ENCODE assay signal across 8 mouse cellular contexts in genomic region chr7:127841340-127842000, GRCm38 (mm10). TPM values are rescaled to one million over a fixed set of nuclear protein-coding genes. Genes with fewer than 3 reads are reported as not detected.
DNase-seq lines count a peak whose midpoint lies in the region; ATAC-seq and TF ChIP-seq lines count a peak whose summit lies in the region.

No protein-coding gene starts in this region.

- H3K9me3 ChIP-seq in MEL (replicated peaks; ENCODE audit: insufficient read depth, low read length): no peaks in the 10 kb centered on the region
- H3K9me3 ChIP-seq in lung, embryonic 16.5 days (ENCODE audit: control insufficient read depth, low read length): no peaks in the 10 kb centered on the region

- H3K4me3 ChIP-seq in MEL (ENCODE audit: control insufficient read depth in 1 of 2, insufficient read depth in 1 of 2, low read depth in 2 of 2, low read length in 2 of 2): peak overlapping the region; percentile 78 to 92
- peak overlapping the region; percentile 91 for H3K4me3 ChIP-seq in cerebellum, adult 2 months (replicated peaks; ENCODE audit: insufficient read depth, low read depth, low read length)
- H3K4me3 ChIP-seq in lung, embryonic 16.5 days (ENCODE audit: low read length): peak overlapping the region; percentile 74

- H3K27me3 ChIP-seq in MEL (ENCODE audit: control insufficient read depth in 1 of 2, insufficient read depth in 2 of 2, low read length in 2 of 2): no peaks in the 10 kb centered on the region
- H3K27me3 ChIP-seq in cerebellum, adult 2 months (ENCODE audit: control insufficient read depth, insufficient read depth, low read length): no peaks in the 10 kb centered on the region
- H3K27me3 ChIP-seq in lung, embryonic 16.5 days (ENCODE audit: control insufficient read depth, insufficient read depth, low read depth, low read length): no peaks in the 10 kb centered on the region

- WGBS in cerebellum, adult 2 months: 2% methylated on average over 46 of the region's 46 CpGs
- WGBS in lung, embryonic 16.5 days: under 1% methylated on average over 46 of the region's 46 CpGs

- H3K4me1 ChIP-seq in MEL (ENCODE audit: control insufficient read depth in 1 of 2, insufficient read depth in 2 of 2, low read length in 2 of 2): 0 out of 4 replicates have a peak, but pooled peaks cover 0 to 10% of the 10 kb centered on the region in 2 experiments
- peaks cover 12% of the 10 kb centered on the region; the same call in 1 of the 2 replicates for H3K4me1 ChIP-seq in cerebellum, adult 2 months (ENCODE audit: control insufficient read depth, insufficient read depth, low read length)
- H3K4me1 ChIP-seq in lung, embryonic 16.5 days (replicated peaks; ENCODE audit: control insufficient read depth, insufficient read depth, low read length): peaks cover 11% of the 10 kb centered on the region

- TF ChIP-seq CTCF in MEL (IDR thresholded peaks at IDR 0.05 in 2 of 3, conservative IDR thresholded peaks at IDR 0.05 in 1 of 3; ENCODE audit: control insufficient read depth in 1 of 3, insufficient read depth in 1 of 3, low read depth in 2 of 3, low read length in 3 of 3, poor library complexity in 1 of 3, severe bottlenecking in 1 of 3): 0 out of 6 replicates have a peak, but pooled peaks of 1 of the 3 experiments have one; percentile 1
- no peak for TF ChIP-seq CTCF in cerebellum, adult 2 months (IDR thresholded peaks at IDR 0.05; ENCODE audit: borderline replicate concordance, insufficient read depth, low read depth, low read length)

- peak in 1 of 2 experiments; percentile 80; a peak in 3 of 4 replicates for TF ChIP-seq POLR2A in MEL (IDR thresholded peaks at IDR 0.05; ENCODE audit: control insufficient read depth in 1 of 2, insufficient read depth in 1 of 2, low read depth in 1 of 2, low read length in 2 of 2, poor library complexity in 1 of 2)
- peak; percentile 63; the same call in 1 of the 2 replicates for TF ChIP-seq POLR2A in cerebellum, adult 2 months (IDR thresholded peaks at IDR 0.05; ENCODE audit: borderline replicate concordance, insufficient read depth, low read length)

- peak in 1 of 2 experiments; percentile 62; a peak in 2 of 4 replicates for TF ChIP-seq EP300 in MEL (IDR thresholded peaks at IDR 0.05; ENCODE audit: low read depth in 1 of 2, low read length in 2 of 2)

- peak overlapping the region; percentile 99 for H3K9ac ChIP-seq in MEL (ENCODE audit: control insufficient read depth, low read depth, low read length, poor library complexity, severe bottlenecking)
- peak overlapping the region; percentile 80 for H3K9ac ChIP-seq in lung, embryonic 16.5 days (ENCODE audit: low read length)

- H3K4me2 ChIP-seq in lung, embryonic 16.5 days (ENCODE audit: low read depth, low read length): peak overlapping the region; percentile 80

- DNase-seq in MEL (ENCODE audit: low read depth, low spot score): peak; percentile 98
- DNase-seq in cerebellum, adult 2 months: peak; percentile 94 to 95
- peak; percentile 86 for DNase-seq in forelimb bud, embryonic 11.5 days (ENCODE audit: low read depth, low spot score)
- peak; percentile 91 for DNase-seq in layer of hippocampus, adult 9-10 months (ENCODE audit: low spot score)
- peak; percentile 75 for DNase-seq in ovary, postnatal 10 days (ENCODE audit: low spot score)
- DNase-seq in thymus, postnatal 10 days (ENCODE audit: low spot score in 2 of 2): peak; percentile 87

- peaks cover 7% of the 10 kb centered on the region; the same call in 1 of the 2 replicates for H3K79me2 ChIP-seq in MEL (ENCODE audit: control insufficient read depth, insufficient read depth, low read length, poor library complexity)

- H3K27ac ChIP-seq in MEL (ENCODE audit: control insufficient read depth, low read depth, low read length): peak overlapping the region; percentile 98
- H3K27ac ChIP-seq in cerebellum, adult 2 months (ENCODE audit: insufficient read depth, low read length): peak overlapping the region; percentile 97
- peak overlapping the region; percentile 84 for H3K27ac ChIP-seq in lung, embryonic 16.5 days (ENCODE audit: low read length)

- TF ChIP-seq RAD21 in MEL (IDR thresholded peaks at IDR 0.05; ENCODE audit: low read depth, low read length): no peak

- peaks cover 0 to 7% of the 10 kb centered on the region in 2 experiments; a peak in 1 of 4 replicates for H3K36me3 ChIP-seq in MEL (ENCODE audit: control insufficient read depth in 1 of 2, insufficient read depth in 2 of 2, low read length in 2 of 2)
- peaks cover 17% of the 10 kb centered on the region; the same call in 1 of the 2 replicates for H3K36me3 ChIP-seq in lung, embryonic 16.5 days (ENCODE audit: control insufficient read depth, insufficient read depth, low read length)

- peak; percentile 80 to 84 for ATAC-seq in hematopoietic stem cell, adult 5-6 weeks (replicated peaks in 1 of 2; ENCODE audit: insufficient read depth in 1 of 2, low FRiP score in 2 of 2, low TSS enrichment in 1 of 2, low read depth in 1 of 2, poor library complexity in 2 of 2, severe bottlenecking in 2 of 2)
- peak; percentile 95 for ATAC-seq in lung, embryonic 16.5 days (ENCODE audit: low read depth)

TF ChIP-seq in MEL, 35 proteins besides CTCF, POLR2A, EP300 and RAD21 (continues in another document):
- TF ChIP-seq HCFC1 (IDR thresholded peaks at IDR 0.05; ENCODE audit: low read depth, low read length) (peak; percentile 79), GATA1 (IDR thresholded peaks at IDR 0.05; ENCODE audit: low read depth, low read length) (no peak), ETS1 (IDR thresholded peaks at IDR 0.05; ENCODE audit: low read depth, low read length) (peak; percentile 87), MAX (IDR thresholded peaks at IDR 0.05; ENCODE audit: low read length) (peak; percentile 99), USF2 (IDR thresholded peaks at IDR 0.05; ENCODE audit: borderline replicate concordance in 1 of 2, insufficient read depth in 1 of 2, low read depth in 1 of 2, low read length in 2 of 2) (peak; percentile 71 to 93; a peak in 3 of 4 replicates), UBTF (IDR thresholded peaks at IDR 0.05; ENCODE audit: borderline replicate concordance, insufficient read depth, low read depth, low read length) (no peak), ZKSCAN1 (IDR thresholded peaks at IDR 0.05; ENCODE audit: low read depth, low read length) (no peak), NELFE (IDR thresholded peaks at IDR 0.05; ENCODE audit: low read depth, low read length) (peak; percentile 65), NRF1 (IDR thresholded peaks at IDR 0.05; ENCODE audit: insufficient read depth, low read depth, low read length, poor library complexity, severe bottlenecking) (peak; percentile 92), SIN3A (IDR thresholded peaks at IDR 0.05; ENCODE audit: low read length) (peak; percentile 62), E2F4 (IDR thresholded peaks at IDR 0.05; ENCODE audit: borderline replicate concordance, low read depth, low read length) (no peak; the same call in 1 of the 2 replicates), SMC3 (IDR thresholded peaks at IDR 0.05; ENCODE audit: low read depth, low read length) (no peak), JUND (IDR thresholded peaks at IDR 0.05; ENCODE audit: low read depth, low read length) (no peak), CHD1 (IDR thresholded peaks at IDR 0.05; ENCODE audit: low read depth, low read length) (0 out of 2 replicates have a peak, but pooled peaks have one; percentile 83), TAL1 (IDR thresholded peaks at IDR 0.05; ENCODE audit: low read length) (peak; percentile 59; the same call in 1 of the 2 replicates), GABPA (IDR thresholded peaks at IDR 0.05; ENCODE audit: low read depth, low read length) (no peak), POLR2AphosphoS2 (IDR thresholded peaks at IDR 0.05; ENCODE audit: low read length) (peak; percentile 49; the same call in 1 of the 2 replicates), MYB (IDR thresholded peaks at IDR 0.05; ENCODE audit: low read depth, low read length) (no peak)

RNA-seq across cellular contexts. Expression of gene Stx1b, which starts 17.1 kb away (rescaled TPM):
- total RNA-seq in MEL (2012; rRNA removed): 0.03 and 0.15 TPM in 2 replicates
- polyA plus RNA-seq in MEL (2012; ENCODE audit: insufficient read depth in 1 of 2, insufficient read length in 2 of 2, low read depth in 1 of 2, low replicate concordance in 2 of 2, missing spikeins in 1 of 2): under 1 TPM in 1 of 2 experiments, not detected in 1; 0.56 TPM
- 452 and 453 TPM in 2 replicates for polyA plus RNA-seq in cerebellum, adult 2 months (2012; rRNA removed)
- 0.40 and 1.6 TPM in 2 replicates for total RNA-seq in hematopoietic stem cell, adult 5-6 weeks (2017)
- polyA plus RNA-seq in lung, embryonic 16.5 days (2015; fragmentation: Nextera tagmentation; extraction: Ambion mirVana): 1.1 and 1.3 TPM in 2 replicates

RNA-seq across cellular contexts. Expression of gene Stx4a, which starts 17.4 kb away (rescaled TPM):
- 44.4 and 47.8 TPM in 2 replicates for total RNA-seq in MEL (2012; rRNA removed)
- polyA plus RNA-seq in MEL (2012; ENCODE audit: insufficient read depth in 1 of 2, insufficient read length in 2 of 2, low read depth in 1 of 2, low replicate concordance in 2 of 2, missing spikeins in 1 of 2): 100 to 1,000 TPM in 1 of 2 experiments, not detected in 1; 121 TPM
- 127 and 153 TPM in 2 replicates for polyA plus RNA-seq in cerebellum, adult 2 months (2012; rRNA removed)
- total RNA-seq in hematopoietic stem cell, adult 5-6 weeks (2017): 47.1 and 82.4 TPM in 2 replicates
- 44.5 and 45.1 TPM in 2 replicates for polyA plus RNA-seq in lung, embryonic 16.5 days (2015; fragmentation: Nextera tagmentation; extraction: Ambion mirVana)

RNA-seq across cellular contexts. Expression of gene Zfp646, which starts 34.6 kb away (rescaled TPM):
- total RNA-seq in MEL (2012; rRNA removed): 30.1 and 35.8 TPM in 2 replicates
- 10 to 100 TPM in 1 of 2 experiments, not detected in 1; 38.2 TPM for polyA plus RNA-seq in MEL (2012; ENCODE audit: insufficient read depth in 1 of 2, insufficient read length in 2 of 2, low read depth in 1 of 2, low replicate concordance in 2 of 2, missing spikeins in 1 of 2)
- polyA plus RNA-seq in cerebellum, adult 2 months (2012; rRNA removed): 17.8 and 18.8 TPM in 2 replicates
- total RNA-seq in hematopoietic stem cell, adult 5-6 weeks (2017): 44.5 and 50.2 TPM in 2 replicates
- polyA plus RNA-seq in lung, embryonic 16.5 days (2015; fragmentation: Nextera tagmentation; extraction: Ambion mirVana): 11.2 and 11.3 TPM in 2 replicates

RNA-seq across cellular contexts. Expression of gene Zfp668, which starts 35.2 kb away (rescaled TPM):
- 7.7 and 9.1 TPM in 2 replicates for total RNA-seq in MEL (2012; rRNA removed)
- 10 to 100 TPM in 1 of 2 experiments, not detected in 1; 15.6 TPM for polyA plus RNA-seq in MEL (2012; ENCODE audit: insufficient read depth in 1 of 2, insufficient read length in 2 of 2, low read depth in 1 of 2, low replicate concordance in 2 of 2, missing spikeins in 1 of 2)
- 10.9 TPM in 2 replicates for polyA plus RNA-seq in cerebellum, adult 2 months (2012; rRNA removed)
- total RNA-seq in hematopoietic stem cell, adult 5-6 weeks (2017): 5.4 and 7.0 TPM in 2 replicates
- 15.0 and 17.5 TPM in 2 replicates for polyA plus RNA-seq in lung, embryonic 16.5 days (2015; fragmentation: Nextera tagmentation; extraction: Ambion mirVana)

RNA-seq across cellular contexts. Expression of gene Hsd3b7, which starts 41.1 kb away (rescaled TPM):
- 0.59 and 1.4 TPM in 2 replicates for total RNA-seq in MEL (2012; rRNA removed)
- polyA plus RNA-seq in MEL (2012; ENCODE audit: insufficient read depth in 1 of 2, insufficient read length in 2 of 2, low read depth in 1 of 2, low replicate concordance in 2 of 2, missing spikeins in 1 of 2): under 1 TPM in 1 of 2 experiments, not detected in 1; 0.75 TPM
- polyA plus RNA-seq in cerebellum, adult 2 months (2012; rRNA removed): 30.4 and 39.6 TPM in 2 replicates
- total RNA-seq in hematopoietic stem cell, adult 5-6 weeks (2017): 30.2 and 35.6 TPM in 2 replicates
- 27.5 and 32.1 TPM in 2 replicates for polyA plus RNA-seq in lung, embryonic 16.5 days (2015; fragmentation: Nextera tagmentation; extraction: Ambion mirVana)

Comparison
In these comparisons a context has a peak if more than half of its experiments do, and no peak if none do; other contexts are left out.
1. Peak in every context shown above with its lines: DNase-seq, ATAC-seq, H3K4me3 ChIP-seq and H3K27ac ChIP-seq.
2. RNA of gene Stx1b, which starts 17.1 kb away (polyA plus RNA-seq): 452 to 453 TPM in cerebellum, adult 2 months; 1.1 to 1.3 TPM in lung, embryonic 16.5 days and 0.56 TPM in MEL; every median in the first group is over 100 times any median in the second.